Mouse (Mus musculus) lung, postnatal 36 days (tissue): ENCODE data around the gene Nfia.
A peak's percentile ranks its signal among the peaks of the same experiment; 100 is the strongest.

Source experiments
- DNase-seq: peaks from one replicate; pipeline ENCODE4 v3.0.0; 2022; ENCODE audit warnings: mixed read lengths

The Nfia gene

DNA sequence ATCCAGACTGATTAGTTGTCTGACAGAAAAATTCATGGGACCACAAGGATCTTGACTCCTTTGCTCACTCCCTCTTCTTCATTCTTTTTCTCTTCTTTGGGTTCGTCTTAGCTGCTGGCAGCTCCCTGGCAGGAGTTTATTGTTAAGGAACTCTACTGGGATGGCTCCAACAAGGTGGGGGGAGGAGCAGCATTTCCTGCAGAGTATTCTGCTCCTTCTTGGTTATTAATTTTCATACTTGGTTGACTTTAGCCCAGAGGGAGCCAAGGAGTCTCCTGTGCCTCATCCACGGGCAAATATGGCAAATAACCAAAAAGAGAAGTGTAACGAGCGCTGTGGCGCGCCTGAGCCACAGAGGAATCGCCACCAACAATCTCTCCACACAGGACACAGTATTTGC lies 190.3 kb downstream of the Nfia start:
- no peak for DNase-seq

GRCm38 (mm10) chr4:97963951-97964350 lies 191.4 kb downstream of the Nfia start:
- DNase-seq: no peak

DNA sequence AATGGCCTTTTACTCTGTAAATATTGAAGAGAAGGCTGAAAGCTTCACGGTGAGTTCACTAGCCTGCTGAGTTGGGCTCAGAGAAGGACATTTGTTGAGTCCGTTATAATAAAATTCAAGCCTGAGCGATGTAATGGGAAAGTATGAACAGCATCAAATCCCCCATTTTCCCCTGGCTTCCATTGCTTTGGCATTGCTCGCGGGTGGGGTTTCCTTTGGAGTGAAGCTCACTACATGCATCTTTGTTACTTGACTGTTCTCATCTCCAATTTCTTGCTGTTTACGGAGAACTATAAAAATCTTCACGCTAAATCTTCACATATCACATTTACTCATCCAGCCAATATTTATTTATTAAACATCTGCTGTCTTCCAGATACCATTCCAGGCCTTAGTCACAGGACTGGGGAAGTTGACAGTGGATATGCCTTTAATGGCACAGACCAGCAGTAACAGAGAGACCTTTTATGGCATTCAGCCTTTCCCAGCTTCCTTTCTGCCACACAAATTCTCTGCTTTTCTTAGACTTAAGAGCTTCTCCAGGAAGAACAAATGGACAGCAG lies 196.3 kb downstream of the Nfia start:
- no peak for DNase-seq

GRCm38 (mm10) chr4:97973064-97973463 lies 200.5 kb downstream of the Nfia start:
- DNase-seq: no peak

DNA sequence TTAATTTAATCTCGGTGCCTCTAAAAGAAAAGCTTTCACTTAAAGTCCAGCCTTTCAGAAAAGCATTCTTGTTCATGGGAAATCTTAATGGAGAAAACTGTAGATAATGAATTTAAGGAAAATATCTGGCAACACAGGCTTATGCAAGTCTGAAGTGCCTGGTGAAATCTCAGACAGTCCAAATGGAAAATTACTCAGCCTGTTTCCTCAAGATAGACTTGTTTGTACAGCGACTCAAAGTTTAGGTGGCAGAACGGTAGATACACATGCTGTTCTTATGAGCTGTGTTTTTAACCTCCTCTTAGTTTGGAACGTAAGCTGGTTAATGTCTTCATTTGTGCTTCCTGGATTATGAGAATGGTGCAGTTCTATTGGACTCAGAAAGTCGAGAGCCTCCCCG lies 201.5 kb downstream of the Nfia start:
- DNase-seq: peak; percentile 63

GRCm38 (mm10) chr4:97976891-97977290 lies 204.4 kb downstream of the Nfia start:
- DNase-seq: no peak

DNA sequence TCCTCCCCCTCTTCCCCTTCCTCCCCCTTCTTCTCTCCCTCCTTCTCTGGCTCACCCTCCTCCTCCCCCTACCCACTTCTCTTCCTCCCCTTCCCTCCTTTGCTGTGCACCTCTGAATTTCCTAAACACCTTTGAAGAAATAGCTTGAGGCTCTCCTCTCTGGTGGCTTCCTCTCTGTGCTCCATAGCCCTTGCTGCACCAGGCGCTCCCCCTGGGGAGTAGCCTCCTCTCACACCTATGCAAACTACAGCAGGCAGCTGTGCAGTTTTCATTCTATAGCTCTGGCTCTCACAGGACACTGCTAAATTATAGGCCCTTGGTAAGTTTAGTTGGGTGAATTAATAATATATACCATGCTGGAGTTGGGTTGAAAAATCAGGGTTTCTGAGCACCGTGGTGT lies 211.8 kb downstream of the Nfia start:
- no peak for DNase-seq

GRCm38 (mm10) chr4:97986056-97986734 lies 213.7 kb downstream of the Nfia start:
- DNase-seq: no peak

GRCm38 (mm10) chr4:97986735-97987075 lies 214.2 kb downstream of the Nfia start:
- DNase-seq: no peak

- no peak for DNase-seq
Measured at GRCm38 (mm10) chr4:97988703-97989102, 216.2 kb downstream of the Nfia start.

- peak; percentile 50 for DNase-seq
Measured at GRCm38 (mm10) chr4:97990431-97990830, 217.9 kb downstream of the Nfia start.

DNA sequence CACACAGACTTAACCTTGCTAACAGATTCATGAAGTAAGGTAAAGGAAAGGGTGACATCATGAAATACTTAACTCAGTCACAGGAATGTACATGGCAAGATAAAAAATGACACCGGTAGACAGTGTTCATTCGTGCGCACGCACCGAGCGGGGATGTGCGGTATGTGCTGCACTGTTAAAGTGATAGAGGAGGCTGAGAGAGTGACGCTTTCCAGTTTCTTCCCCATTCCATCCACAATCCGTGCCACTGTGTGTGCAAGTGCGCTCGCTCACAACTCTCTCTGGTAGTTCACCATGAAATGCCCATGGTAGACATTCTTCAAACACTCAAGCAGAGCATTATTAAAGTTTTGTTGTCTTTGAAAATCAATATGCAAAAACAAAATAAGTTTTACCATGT lies 218.9 kb downstream of the Nfia start:
- no peak for DNase-seq

DNA sequence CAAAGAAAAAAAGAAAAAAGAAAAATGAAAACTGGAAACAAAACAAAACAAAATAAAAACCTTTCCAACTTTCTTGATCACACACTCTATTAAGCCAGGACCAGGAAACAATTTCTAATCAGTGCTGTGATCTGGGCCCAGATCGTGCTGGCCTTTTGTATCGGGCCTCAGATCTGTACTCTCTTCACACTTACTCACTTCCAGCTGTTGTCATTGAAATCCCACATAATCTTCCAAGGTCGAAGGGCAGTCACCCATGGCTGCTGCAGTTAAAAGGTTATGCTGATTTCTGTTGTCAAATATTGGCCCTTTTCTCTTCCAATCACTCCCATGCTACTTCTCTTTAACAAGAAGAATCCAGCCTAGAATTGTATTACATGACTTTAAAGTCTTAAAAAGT lies 219.3 kb downstream of the Nfia start:
- no peak for DNase-seq

GRCm38 (mm10) chr4:97995911-97996712 lies 223.6 kb downstream of the Nfia start:
- no peak for DNase-seq

GRCm38 (mm10) chr4:97997151-97997817 lies 224.8 kb downstream of the Nfia start:
- DNase-seq: no peak

GRCm38 (mm10) chr4:98002206-98002605 lies 229.7 kb downstream of the Nfia start:
- DNase-seq: no peak

DNA sequence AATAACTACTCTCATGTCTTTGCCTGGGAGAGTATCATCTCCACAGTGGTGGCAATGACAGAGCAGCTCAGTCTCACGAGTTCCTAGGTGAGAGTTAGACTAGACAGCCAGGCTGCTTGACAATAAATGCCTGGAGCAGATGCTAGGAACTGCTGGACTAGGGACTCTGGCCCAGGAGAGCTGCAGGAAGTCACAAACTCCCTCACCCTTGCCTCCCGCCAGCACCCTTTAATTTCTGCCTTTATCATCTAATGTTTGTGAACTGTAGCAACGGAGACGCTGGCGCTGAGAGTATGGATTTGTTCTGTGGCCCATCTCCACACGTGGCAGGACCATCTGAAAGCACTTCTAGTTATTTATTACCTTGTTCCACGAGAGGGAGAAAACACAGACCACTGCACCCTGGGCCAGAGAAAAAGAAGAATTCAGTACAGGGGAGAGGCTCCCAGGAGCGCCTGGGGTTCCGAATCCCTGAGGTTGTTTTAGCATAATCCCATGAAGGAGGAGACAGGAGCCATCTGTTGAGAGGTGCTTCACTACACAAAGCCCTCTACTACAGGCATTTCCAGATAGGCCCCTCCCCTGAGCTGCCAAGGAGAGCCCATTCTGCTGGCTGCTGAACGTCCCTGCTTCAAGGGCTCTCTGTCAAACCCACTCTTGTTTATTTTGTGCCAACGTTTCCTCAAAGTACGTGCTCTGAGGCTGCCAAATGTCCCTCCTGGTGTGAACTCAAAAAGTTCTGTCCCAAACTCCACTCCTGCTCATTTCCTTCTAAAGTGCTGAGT lies 231.0 kb downstream of the Nfia start:
- DNase-seq: peak; percentile 79

DNA sequence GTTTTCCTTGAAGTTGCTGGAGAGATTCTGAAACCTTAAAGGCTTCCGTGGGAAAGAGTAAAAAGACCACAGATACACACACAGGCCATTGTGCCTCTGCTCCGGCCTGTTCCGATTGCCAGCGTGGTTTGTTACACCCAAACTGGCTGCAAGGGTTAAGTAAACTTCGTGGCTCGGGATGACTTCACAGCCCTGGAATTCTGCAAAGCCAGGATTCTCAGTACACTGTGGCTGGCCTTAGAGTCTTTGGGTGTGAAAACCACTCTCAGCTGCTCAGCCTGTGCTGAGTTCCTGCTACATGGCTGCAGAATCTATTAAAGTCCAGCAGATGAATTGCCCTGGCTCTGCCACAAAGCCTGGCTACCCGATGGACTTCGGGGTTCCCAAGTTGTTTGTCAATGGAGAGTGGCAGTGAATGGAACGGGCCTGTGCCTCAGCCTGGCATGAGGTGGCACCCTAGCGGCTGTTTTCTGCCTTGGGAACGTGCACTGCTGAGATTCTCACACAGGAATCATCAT lies 231.6 kb downstream of the Nfia start:
- peak; percentile 89 for DNase-seq

DNA sequence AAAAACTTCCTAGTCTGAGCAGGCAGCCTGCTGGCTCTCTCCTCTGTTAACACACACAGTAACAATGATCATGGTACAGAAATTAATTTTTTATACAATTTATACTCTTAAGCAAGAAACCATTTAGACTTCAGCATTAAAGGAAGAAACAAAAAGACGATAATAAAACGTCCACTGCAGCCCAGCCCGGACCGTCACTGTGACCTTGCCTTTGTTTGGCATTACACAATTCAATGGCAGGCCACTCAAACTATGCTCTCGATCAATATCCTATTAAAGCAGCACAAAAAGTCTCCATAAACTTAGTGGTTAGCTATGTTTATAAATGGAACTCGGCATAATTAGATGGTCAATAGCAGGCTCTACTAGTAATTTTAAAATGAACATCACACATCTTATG lies 232.5 kb downstream of the Nfia start:
- DNase-seq: no peak

GRCm38 (mm10) chr4:98008814-98009368 lies 236.4 kb downstream of the Nfia start:
- DNase-seq: no peak

DNA sequence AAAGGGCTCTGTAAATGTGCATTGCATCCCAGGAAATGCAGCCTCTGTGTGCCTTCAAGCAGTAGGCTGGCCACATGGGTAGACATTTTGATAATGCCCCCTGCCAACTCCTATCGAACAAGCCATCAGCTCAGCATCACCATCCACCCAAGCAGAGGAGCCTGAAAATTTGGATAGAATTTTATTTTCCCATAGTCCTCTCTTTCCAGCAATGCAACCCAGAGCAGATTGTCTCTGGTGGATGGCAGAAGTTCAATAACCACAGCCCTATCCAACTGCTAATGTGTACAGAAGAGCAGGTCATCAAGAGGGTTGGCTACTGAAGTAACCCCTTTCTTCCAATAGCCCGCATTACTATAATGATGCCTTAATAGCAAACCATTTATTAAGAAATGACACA lies 237.4 kb downstream of the Nfia start:
- no peak for DNase-seq

GRCm38 (mm10) chr4:98019811-98020210 lies 247.3 kb downstream of the Nfia start:
- DNase-seq: no peak
